Mouse (Mus musculus) hindbrain, embryonic 11.5 days (tissue): ENCODE measurements around the gene Elf2. TPM values are rescaled to one million over a fixed set of nuclear protein-coding genes. Genes with fewer than 3 reads are reported as not detected.
A peak's percentile ranks its signal among the peaks of the same experiment; 100 is the strongest.

Experiments used
- ATAC-seq: fragments of 200-750 bp; cut with Nextera tagmentation; 2 replicates; pipeline ENCODE4 v1.8.0; 2017; ENCODE audit warnings: mild to moderate bottlenecking, moderate TSS enrichment, moderate library complexity; ENCODE audit not compliant: low FRiP score
- DNase-seq: peaks from one replicate; pipeline ENCODE4 v3.0.0-alpha.2; 2015; ENCODE audit warnings: low spot score
- H3K27ac ChIP-seq: fragments of 300-500 bp; sonication (generic); 2 replicates; pipeline ENCODE4 v1.5.1; 2014; ENCODE audit warnings: mild to moderate bottlenecking, low read depth, low read length
- H3K27me3 ChIP-seq: fragments of 300-500 bp; sonication (generic); 2 replicates; pipeline ENCODE4 v1.6.1; 2014; ENCODE audit warnings: mild to moderate bottlenecking, low read length, moderate library complexity, mixed read lengths; ENCODE audit not compliant: control insufficient read depth, insufficient read depth
- H3K36me3 ChIP-seq: fragments of 300-500 bp; sonication (generic); 2 replicates; pipeline ENCODE4 v1.6.1; 2014; ENCODE audit warnings: mild to moderate bottlenecking, low read length, moderate library complexity, mixed read lengths; ENCODE audit not compliant: control insufficient read depth, insufficient read depth
- H3K4me1 ChIP-seq: fragments of 300-500 bp; sonication (generic); replicated peaks from 2 replicates; pipeline ENCODE4 v1.6.1; 2014; ENCODE audit warnings: low read length, mixed read lengths; ENCODE audit not compliant: control insufficient read depth, insufficient read depth
- H3K4me2 ChIP-seq: fragments of 300-500 bp; sonication (generic); replicated peaks from 2 replicates; pipeline ENCODE4 v1.6.1; 2014; ENCODE audit warnings: mild to moderate bottlenecking, low read depth, low read length
- H3K4me3 ChIP-seq: fragments of 300-500 bp; sonication (generic); 2 replicates; pipeline ENCODE4 v1.5.1; 2014; ENCODE audit warnings: low read depth, low read length
- H3K9ac ChIP-seq: fragments of 300-500 bp; sonication (generic); 2 replicates; pipeline ENCODE4 v1.6.1; 2014; ENCODE audit warnings: low read depth, low read length
- H3K9me3 ChIP-seq: fragments of 300-500 bp; sonication (generic); 2 replicates; pipeline ENCODE4 v1.6.1; 2016; ENCODE audit warnings: low read length; ENCODE audit not compliant: control insufficient read depth
- whole genome bisulfite sequencing: fragments of 180-500 bp; shearing (Covaris S2); extraction: QIAGEN DNeasy Blood & Tissue Kit; methylation state at CpG from one replicate; pipeline ENCODE4 v1.1.7; 2014; 5-methylcytosine and 5-hydroxymethylcytosine counted together
- polyA plus RNA-seq: library from polyadenylated mRNA; unstranded; fragments of >200 nt; fragmentation: Nextera tagmentation; extraction: Ambion mirVana; gene quantifications from 2 replicates; pipeline ENCODE4 v1.2.1, GENCODE M21; 2014

Gene Elf2
- polyA plus RNA-seq, 1 experiment from 2014 or later = 45.4 TPM

- peak overlapping the region; percentile 65; the same call in 1 of the 2 replicates for H3K4me3 ChIP-seq
- no peaks in the 10 kb centered on the region for H3K36me3 ChIP-seq
- no peaks in the 10 kb centered on the region for H3K9me3 ChIP-seq
- no peak for ATAC-seq
- no peak overlapping the region for H3K9ac ChIP-seq
- H3K27ac ChIP-seq = no peak overlapping the region
- no peaks in the 10 kb centered on the region for H3K4me1 ChIP-seq
- H3K27me3 ChIP-seq = no peaks in the 10 kb centered on the region
- DNase-seq = no peak
- peak overlapping the region; percentile 67; the same call in 1 of the 2 replicates for H3K4me2 ChIP-seq
- 94% methylated on average over 10 of the region's 10 CpGs for WGBS
Measured at GRCm38 (mm10) chr3:51225979-51226378, 114.5 kb downstream of the Elf2 start.

GRCm38 (mm10) chr3:51225226-51225750 lies 115.2 kb downstream of the Elf2 start:
- DNase-seq = no peak
- peak overlapping the region; percentile 72 for H3K9ac ChIP-seq
- H3K4me2 ChIP-seq = peak overlapping the region; percentile 67
- H3K9me3 ChIP-seq = no peaks in the 10 kb centered on the region
- no peaks in the 10 kb centered on the region for H3K4me1 ChIP-seq
- ATAC-seq = peak; percentile 33; the same call in 1 of the 2 replicates
- H3K4me3 ChIP-seq = peak overlapping the region; percentile 65
- H3K36me3 ChIP-seq = no peaks in the 10 kb centered on the region
- 2% methylated on average over 39 of the region's 39 CpGs for WGBS
- peak overlapping the region; percentile 95 for H3K27ac ChIP-seq
- no peaks in the 10 kb centered on the region for H3K27me3 ChIP-seq

GRCm38 (mm10) chr3:51224363-51225225 lies 115.9 kb downstream of the Elf2 start, which contains the start of gene Noct:
Gene Noct (plus strand): TSS chr3:51224447.
- H3K9ac ChIP-seq = peak within 1 kb of the TSS; percentile 72
- H3K4me3 ChIP-seq = peak within 1 kb of the TSS; percentile 65
- H3K9me3 ChIP-seq = no peaks in the 10 kb centered on the region
- H3K27me3 ChIP-seq = no peaks in the 10 kb centered on the region
- WGBS = 1% methylated on average over 81 of the region's 100 CpGs
- no peaks in the 10 kb centered on the region for H3K36me3 ChIP-seq
- peak within 1 kb of the TSS; percentile 67 for H3K4me2 ChIP-seq
- ATAC-seq = peak; percentile 94
- peak; percentile 88 for DNase-seq
- peak within 1 kb of the TSS; percentile 95 for H3K27ac ChIP-seq
- H3K4me1 ChIP-seq = no peaks in the 10 kb centered on the region

GRCm38 (mm10) chr3:51223556-51223955 lies 116.9 kb downstream of the Elf2 start:
- no peak overlapping the region for H3K27ac ChIP-seq
- ATAC-seq = no peak
- WGBS = 18% methylated on average over 5 of the region's 5 CpGs
- H3K4me1 ChIP-seq = no peaks in the 10 kb centered on the region
- H3K36me3 ChIP-seq = no peaks in the 10 kb centered on the region
- no peak overlapping the region for H3K9ac ChIP-seq
- DNase-seq = peak; percentile 13
- H3K27me3 ChIP-seq = no peaks in the 10 kb centered on the region
- no peak overlapping the region for H3K4me3 ChIP-seq
- no peaks in the 10 kb centered on the region for H3K9me3 ChIP-seq
- H3K4me2 ChIP-seq = no peak overlapping the region

GRCm38 (mm10) chr3:51222834-51223460 lies 117.5 kb downstream of the Elf2 start:
- H3K4me3 ChIP-seq = no peak overlapping the region
- no peak overlapping the region for H3K9ac ChIP-seq
- WGBS = 58% methylated on average over 10 of the region's 10 CpGs
- no peaks in the 10 kb centered on the region for H3K9me3 ChIP-seq
- H3K36me3 ChIP-seq = no peaks in the 10 kb centered on the region
- no peak overlapping the region for H3K4me2 ChIP-seq
- H3K4me1 ChIP-seq = no peaks in the 10 kb centered on the region
- DNase-seq (no peak), ATAC-seq (no peak)
- no peak overlapping the region for H3K27ac ChIP-seq
- H3K27me3 ChIP-seq = no peaks in the 10 kb centered on the region

- Histone ChIP-seq H3K9me3 (no peaks in the 10 kb centered on the region), H3K9ac (no peak overlapping the region), H3K4me1 (no peaks in the 10 kb centered on the region), H3K4me3 (no peak overlapping the region), H3K27ac (no peak overlapping the region), H3K36me3 (no peaks in the 10 kb centered on the region), H3K4me2 (no peak overlapping the region), H3K27me3 (no peaks in the 10 kb centered on the region)
- no peak for ATAC-seq
- WGBS = 90% methylated on average over 6 of the region's 6 CpGs
- DNase-seq = no peak
Measured at GRCm38 (mm10) chr3:51222302-51222701, 118.2 kb downstream of the Elf2 start.

- ATAC-seq = no peak
- H3K4me1 ChIP-seq = no peaks in the 10 kb centered on the region
- H3K9me3 ChIP-seq = no peaks in the 10 kb centered on the region
- H3K4me2 ChIP-seq = no peak overlapping the region
- no peak overlapping the region for H3K9ac ChIP-seq
- DNase-seq = no peak
- H3K4me3 ChIP-seq = no peak overlapping the region
- WGBS = 80% methylated on average over 8 of the region's 8 CpGs
- no peak overlapping the region for H3K27ac ChIP-seq
- H3K27me3 ChIP-seq = no peaks in the 10 kb centered on the region
- H3K36me3 ChIP-seq = no peaks in the 10 kb centered on the region
Measured at GRCm38 (mm10) chr3:51221847-51222246, 118.6 kb downstream of the Elf2 start.

- H3K4me1 ChIP-seq = no peaks in the 10 kb centered on the region
- H3K27me3 ChIP-seq = no peaks in the 10 kb centered on the region
- H3K27ac ChIP-seq = no peak overlapping the region
- DNase-seq (no peak), ATAC-seq (no peak)
- 55% methylated on average over 4 of the region's 4 CpGs for WGBS
- no peak overlapping the region for H3K4me2 ChIP-seq
- no peak overlapping the region for H3K4me3 ChIP-seq
- no peak overlapping the region for H3K9ac ChIP-seq
- H3K9me3 ChIP-seq = no peaks in the 10 kb centered on the region
- H3K36me3 ChIP-seq = no peaks in the 10 kb centered on the region
Measured at GRCm38 (mm10) chr3:51220846-51221245, 119.6 kb downstream of the Elf2 start.
